Mouse (Mus musculus) bone marrow macrophage, adult 2 months (primary cell): ENCODE data around the gene Olfr370.

Experiments used
- CTCF ChIP-seq: IDR thresholded peaks from 2 replicates; pipeline ENCODE4 v1.5.1; 2012; ENCODE audit warnings: low read depth, mild to moderate bottlenecking, low read length, moderate library complexity
- POLR2A ChIP-seq: IDR thresholded peaks from 2 replicates; pipeline ENCODE4 v1.6.1; 2012; ENCODE audit warnings: mild to moderate bottlenecking, low read depth, low read length, borderline replicate concordance

DNA sequence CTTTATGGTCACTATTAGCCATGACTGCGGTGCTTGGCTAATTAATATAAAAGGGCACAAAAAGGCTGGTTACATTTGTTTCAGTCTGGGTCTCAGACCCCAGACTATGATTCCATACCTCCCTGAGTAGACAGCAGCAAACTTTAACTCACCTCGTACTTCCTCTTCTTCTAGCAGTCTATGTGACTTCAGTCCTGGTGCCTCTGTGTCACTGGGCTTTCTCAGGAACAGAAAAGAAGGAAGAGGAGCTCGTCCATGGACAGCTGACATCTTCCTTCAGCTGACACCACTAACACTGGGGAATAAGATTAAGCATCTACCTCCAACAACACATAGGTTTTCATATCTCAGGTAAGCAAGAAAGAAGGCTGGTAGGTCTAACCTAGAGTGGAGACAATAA, at the start of gene Olfr370:
- no peak for TF ChIP-seq POLR2A
- no peak for TF ChIP-seq CTCF
